9 mouse cellular contexts compared by ENCODE assay signal in genomic region chr11:68692010-68692692, GRCm38 (mm10). TPM values are rescaled to one million over a fixed set of nuclear protein-coding genes. Genes with fewer than 3 reads are reported as not detected.
DNase-seq lines count a peak whose midpoint lies in the region; ATAC-seq and TF ChIP-seq lines count a peak whose summit lies in the region.
"Had no signal": no experiment of that assay in that cellular context is flagged by ENCODE, and none has a peak within 500 bp of the region (broad histone marks: within the 10 kb centered on the region; RNA-seq: fewer than 3 reads in every experiment).

No protein-coding gene starts in this region.

- TF ChIP-seq CTCF in left cerebral cortex, adult 2 months (IDR thresholded peaks at IDR 0.05) = peak; percentile 24
- no peak for TF ChIP-seq CTCF in embryonic fibroblast, embryonic 13.5 days (IDR thresholded peaks at IDR 0.05; ENCODE audit: borderline replicate concordance, insufficient read depth, low read length)

- no peaks in the 10 kb centered on the region; the same call in 1 of the 2 replicates for H3K4me1 ChIP-seq in embryonic fibroblast, embryonic 13.5 days (ENCODE audit: control insufficient read depth, insufficient read depth, low read length)

- ATAC-seq in megakaryocyte progenitor cell, adult 5-6 weeks (replicated peaks; ENCODE audit: poor library complexity) = no peak; the same call in 1 of the 2 replicates

- DNase-seq in left cerebral cortex, adult 2 months (ENCODE audit: extremely low spot score in 1 of 2, low spot score in 2 of 2) = peak in 1 of 2 experiments; percentile 27
- no peak for DNase-seq in left cerebral cortex, adult 11 months (ENCODE audit: low spot score)
- peak; percentile 11 for DNase-seq in adrenal gland, postnatal 25 days
- DNase-seq in kidney, postnatal 4 days = peak; percentile 49 to 64
- DNase-seq in urinary bladder, postnatal 25 days (ENCODE audit: low spot score) = no peak

- H3K4me3 ChIP-seq in left cerebral cortex, adult 2 months = peak overlapping the region; percentile 73
- peak overlapping the region; percentile 84 for H3K4me3 ChIP-seq in embryonic fibroblast, embryonic 13.5 days (ENCODE audit: insufficient read depth, low read length)
- H3K4me3 ChIP-seq in myocyte = peak overlapping the region; percentile 65

- H3ac ChIP-seq in myocyte (ENCODE audit: control insufficient read depth, insufficient read length) = peak overlapping the region; percentile 53

- H3K79me2 ChIP-seq in myocyte (ENCODE audit: control insufficient read depth, insufficient read depth) = peaks cover 45% of the 10 kb centered on the region

- H3K4me2 ChIP-seq in myocyte (ENCODE audit: low read depth) = peak overlapping the region; percentile 88

- H3K36me3 ChIP-seq in myocyte (ENCODE audit: control insufficient read depth, insufficient read depth) = no peaks in the 10 kb centered on the region

- peak overlapping the region; percentile 88 for H3K27ac ChIP-seq in left cerebral cortex, adult 2 months
- peak overlapping the region; percentile 57 for H3K27ac ChIP-seq in embryonic fibroblast, embryonic 13.5 days (ENCODE audit: insufficient read depth, low read length)

- H3K27me3 ChIP-seq in myocyte (ENCODE audit: control insufficient read depth, insufficient read depth, insufficient read length) = no peaks in the 10 kb centered on the region

- peak; percentile 95 for TF ChIP-seq POLR2A in embryonic fibroblast, embryonic 13.5 days (IDR thresholded peaks at IDR 0.05; ENCODE audit: low read depth, low read length)
- peak; percentile 50 for TF ChIP-seq POLR2A in myocyte (IDR thresholded peaks at IDR 0.05; ENCODE audit: insufficient read length, low read depth)

- intact Hi-C loops in left cerebral cortex, adult 2 months (cut with DNase I) = loop anchor here (2.0 to 5.0 kb wide), 4 partner anchors 109 to 160 kb away; no protein-coding TSS in a partner anchor

TF ChIP-seq in myocyte, 11 proteins besides CTCF, POLR2A, EP300 and RAD21:
- no peak for TF ChIP-seq E2F4 (IDR thresholded peaks at IDR 0.05; ENCODE audit: insufficient read depth)
- no peak for TF ChIP-seq USF1 (IDR thresholded peaks at IDR 0.05; ENCODE audit: low read depth)
- no peak for TF ChIP-seq REST (IDR thresholded peaks at IDR 0.05; ENCODE audit: insufficient read depth, insufficient read length)
- TF ChIP-seq POLR2AphosphoS2 (IDR thresholded peaks at IDR 0.05; ENCODE audit: insufficient read length, low read depth) = no peak
- no peak for TF ChIP-seq CEBPB (IDR thresholded peaks at IDR 0.05; ENCODE audit: insufficient read depth, poor library complexity, severe bottlenecking)
- TF ChIP-seq SRF (IDR thresholded peaks at IDR 0.05; ENCODE audit: control insufficient read depth, insufficient read length, low read depth) = no peak
- TF ChIP-seq MYOD1 (IDR thresholded peaks at IDR 0.05; ENCODE audit: control insufficient read depth in 1 of 3, insufficient read length in 2 of 3, low read depth in 2 of 3) = no peak

RNA-seq across cellular contexts. Expression of gene Myh10, which starts 0.8 kb away (rescaled TPM):
- 100 to 1,000 TPM; 219 to 221 TPM for total RNA-seq in left cerebral cortex, adult 2 months (2021)
- total RNA-seq in adrenal gland, postnatal 25 days (2021) = 31.8 and 32.4 TPM in 2 replicates
- 459 and 533 TPM in 2 replicates for polyA plus RNA-seq in embryonic fibroblast, embryonic 13.5 days (2011; ENCODE audit: insufficient read length, low read depth, missing spikeins)
- 20.9 TPM for polyA plus RNA-seq in myocyte (2012; fragmentation: generic; extraction: Trizol)
- 6.0 and 8.4 TPM in 2 replicates for total RNA-seq in megakaryocyte progenitor cell, adult 5-6 weeks (2015)
- 3.9 and 6.5 TPM in 2 replicates for total RNA-seq in megakaryocyte progenitor cell, adult 5-6 weeks (2017)
- total RNA-seq: neutrophil, adult 5-6 weeks had no signal

Comparison
In these comparisons a context has a peak if more than half of its experiments do, and no peak if none do; other contexts are left out.
1. DNase-seq: peak in adrenal gland, postnatal 25 days (single experiment) and kidney, postnatal 4 days (2 of 2); none in left cerebral cortex, adult 11 months (single experiment) and urinary bladder, postnatal 25 days (single experiment).
2. Peak in every context shown above with its lines, with median percentiles within 50 percentile points of each other: H3K4me3 ChIP-seq.